Mouse (Mus musculus): ENCODE measurements at regions not wholly inside any gene's neighbourhood (a gene's known extent, or its start where the extent isn't known, plus 50 kb on each side); places are given as distances from the start of the nearest gene placed in this dataset.

DNA sequence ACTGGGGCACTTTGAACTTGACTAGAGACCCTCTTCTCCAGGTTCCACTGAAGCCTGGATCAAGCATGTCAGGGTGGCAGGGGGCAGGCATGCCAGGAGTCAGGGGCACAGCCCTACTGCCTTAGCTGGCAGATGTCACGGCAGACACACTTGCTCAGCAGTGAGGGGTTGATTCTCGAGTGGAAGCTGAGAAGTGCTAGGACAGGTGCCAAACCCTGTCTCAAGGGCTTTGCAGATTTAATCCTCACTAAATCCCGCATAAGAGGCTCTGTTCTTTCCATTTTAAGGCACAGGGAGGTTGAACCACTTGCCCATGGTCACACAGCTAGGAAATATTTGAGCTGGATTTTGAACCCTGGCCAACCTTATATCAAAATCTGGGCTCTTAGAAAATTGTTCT, 223.5 kb upstream of the Mvb12b start:
- no peaks in the 10 kb centered on the region for H3K27me3 ChIP-seq (ENCODE audit: control insufficient read depth, insufficient read depth, low read length, poor library complexity, severe bottlenecking)
- no peak for DNase-seq (ENCODE audit: low read depth, low spot score)
- no peaks in the 10 kb centered on the region for H3K36me3 ChIP-seq (ENCODE audit: control insufficient read depth, insufficient read depth, low read length, poor library complexity, severe bottlenecking)

GRCm38 (mm10) chr2:34110582-34110981, 222.8 kb upstream of the Mvb12b start:
- H3K27me3 ChIP-seq (ENCODE audit: control insufficient read depth, insufficient read depth, low read length, poor library complexity, severe bottlenecking) = no peaks in the 10 kb centered on the region
- no peaks in the 10 kb centered on the region for H3K36me3 ChIP-seq (ENCODE audit: control insufficient read depth, insufficient read depth, low read length, poor library complexity, severe bottlenecking)
- no peak for DNase-seq (ENCODE audit: low read depth, low spot score)

DNA sequence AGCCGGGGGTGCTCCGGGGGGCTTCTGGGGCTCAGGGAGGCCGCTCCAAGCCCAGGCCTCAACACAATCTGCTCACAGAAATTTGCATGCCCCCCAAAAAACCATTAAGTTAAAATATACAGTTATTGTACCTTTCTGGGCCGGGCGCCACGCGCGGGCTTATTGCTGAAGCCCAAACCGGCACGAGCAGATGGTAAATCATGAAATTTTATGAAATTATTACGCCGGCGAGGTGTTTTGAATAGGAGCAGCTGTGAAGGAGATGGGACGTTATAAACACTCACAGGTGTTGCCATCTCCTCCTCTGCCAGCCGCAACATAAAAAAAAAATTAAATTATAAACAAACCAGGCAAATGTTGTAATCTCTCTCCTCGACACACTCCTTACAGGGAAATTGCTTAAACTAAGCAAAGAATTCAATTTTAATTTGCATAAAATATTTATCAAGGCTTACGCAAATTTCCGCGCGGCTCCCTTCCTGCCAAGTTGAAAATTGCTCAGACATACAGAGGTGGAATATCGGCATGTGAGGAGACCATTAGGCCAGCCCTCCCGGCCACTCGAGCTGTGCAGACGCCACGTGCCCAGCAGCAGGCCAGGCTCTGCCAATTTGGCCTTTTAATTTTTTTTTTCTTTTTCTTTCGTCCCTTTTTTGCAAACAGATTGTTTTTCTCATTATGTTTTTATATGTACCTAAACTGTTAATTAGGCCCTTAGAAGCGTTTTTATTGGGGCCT, 220.0 kb upstream of the Mvb12b start:
- DNase-seq (ENCODE audit: low read depth, low spot score) = no peak
- H3K36me3 ChIP-seq (ENCODE audit: control insufficient read depth, insufficient read depth, low read length, poor library complexity, severe bottlenecking) = no peaks in the 10 kb centered on the region

GRCm38 (mm10) chr2:34106837-34107565, 219.3 kb upstream of the Mvb12b start:
- no peaks in the 10 kb centered on the region for H3K36me3 ChIP-seq (ENCODE audit: control insufficient read depth, insufficient read depth, low read length, poor library complexity, severe bottlenecking)
- H3K27me3 ChIP-seq (ENCODE audit: control insufficient read depth, insufficient read depth, low read length, poor library complexity, severe bottlenecking) = no peaks in the 10 kb centered on the region
- DNase-seq (ENCODE audit: low read depth, low spot score) = no peak

More for the DNA sequence above, 220.0 kb upstream of the Mvb12b start:
- no peaks in the 10 kb centered on the region for H3K27me3 ChIP-seq (ENCODE audit: control insufficient read depth, insufficient read depth, low read length, poor library complexity, severe bottlenecking)

DNA sequence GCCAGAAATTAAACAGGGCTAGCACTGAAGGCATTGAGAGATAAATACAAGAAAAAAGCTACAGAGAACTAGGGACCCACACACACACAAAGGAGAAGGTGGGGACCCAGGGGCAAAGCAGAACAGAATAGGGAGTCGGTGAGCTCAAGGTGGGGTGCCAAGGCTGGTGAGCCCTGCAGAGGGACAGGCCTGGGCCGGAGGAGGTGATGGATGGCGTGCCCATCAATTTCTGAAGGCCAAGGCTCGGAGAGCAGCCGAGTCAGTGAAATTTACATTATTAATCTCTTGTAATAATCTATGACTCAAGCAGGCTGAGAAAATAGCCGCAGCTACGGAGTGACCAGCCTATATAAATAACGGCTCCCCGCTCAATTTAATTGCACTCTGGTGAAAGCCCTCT, 218.5 kb upstream of the Mvb12b start:
- DNase-seq (ENCODE audit: low read depth, low spot score) = no peak
- Histone ChIP-seq H3K36me3 (ENCODE audit: control insufficient read depth, insufficient read depth, low read length, poor library complexity, severe bottlenecking) (no peaks in the 10 kb centered on the region), H3K27me3 (ENCODE audit: control insufficient read depth, insufficient read depth, low read length, poor library complexity, severe bottlenecking) (no peaks in the 10 kb centered on the region)

- no peaks in the 10 kb centered on the region for H3K36me3 ChIP-seq (ENCODE audit: control insufficient read depth, insufficient read depth, low read length, poor library complexity, severe bottlenecking)
- DNase-seq (ENCODE audit: low read depth, low spot score) = no peak
- no peaks in the 10 kb centered on the region for H3K27me3 ChIP-seq (ENCODE audit: control insufficient read depth, insufficient read depth, low read length, poor library complexity, severe bottlenecking)
Measured at GRCm38 (mm10) chr2:34105271-34106051, 217.7 kb upstream of the Mvb12b start.

- Histone ChIP-seq H3K27me3 (ENCODE audit: control insufficient read depth, insufficient read depth, low read length, poor library complexity, severe bottlenecking) (no peaks in the 10 kb centered on the region), H3K36me3 (ENCODE audit: control insufficient read depth, insufficient read depth, low read length, poor library complexity, severe bottlenecking) (no peaks in the 10 kb centered on the region)
- no peak for DNase-seq (ENCODE audit: low read depth, low spot score)
Measured at GRCm38 (mm10) chr2:34098004-34098547, 210.3 kb upstream of the Mvb12b start.

- no peaks in the 10 kb centered on the region for H3K36me3 ChIP-seq (ENCODE audit: control insufficient read depth, insufficient read depth, low read length, poor library complexity, severe bottlenecking)
- no peaks in the 10 kb centered on the region for H3K27me3 ChIP-seq (ENCODE audit: control insufficient read depth, insufficient read depth, low read length, poor library complexity, severe bottlenecking)
- no peak for DNase-seq (ENCODE audit: low read depth, low spot score)
Measured at GRCm38 (mm10) chr2:34096561-34096960, 208.8 kb upstream of the Mvb12b start.

GRCm38 (mm10) chr2:34088832-34089231, 201.1 kb upstream of the Mvb12b start:
- H3K27me3 ChIP-seq (ENCODE audit: control insufficient read depth, insufficient read depth, low read length, poor library complexity, severe bottlenecking) = no peaks in the 10 kb centered on the region
- no peak for DNase-seq (ENCODE audit: low read depth, low spot score)
- H3K36me3 ChIP-seq (ENCODE audit: control insufficient read depth, insufficient read depth, low read length, poor library complexity, severe bottlenecking) = no peaks in the 10 kb centered on the region

DNA sequence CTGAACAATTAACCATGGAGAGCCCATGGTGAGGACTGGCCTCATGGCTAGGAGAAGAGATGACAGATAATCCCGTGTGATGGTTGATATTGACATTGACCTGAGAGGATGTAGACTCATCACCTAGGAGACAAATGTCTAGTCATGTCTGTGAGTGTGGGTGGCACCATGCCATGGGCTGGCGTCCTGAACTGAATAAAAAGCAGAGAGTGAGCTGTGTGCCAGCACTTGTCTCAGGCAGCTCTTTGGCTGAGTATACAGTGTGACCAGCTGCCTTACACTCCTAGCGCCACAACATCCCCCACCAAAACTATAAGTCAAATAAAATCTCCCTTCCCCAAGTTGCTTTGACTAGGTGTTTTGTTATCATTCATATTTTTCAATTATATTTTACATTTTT, 198.4 kb upstream of the Mvb12b start:
- Histone ChIP-seq H3K36me3 (ENCODE audit: control insufficient read depth, insufficient read depth, low read length, poor library complexity, severe bottlenecking) (no peaks in the 10 kb centered on the region), H3K27me3 (ENCODE audit: control insufficient read depth, insufficient read depth, low read length, poor library complexity, severe bottlenecking) (no peaks in the 10 kb centered on the region)
- no peak for DNase-seq (ENCODE audit: low read depth, low spot score)

DNA sequence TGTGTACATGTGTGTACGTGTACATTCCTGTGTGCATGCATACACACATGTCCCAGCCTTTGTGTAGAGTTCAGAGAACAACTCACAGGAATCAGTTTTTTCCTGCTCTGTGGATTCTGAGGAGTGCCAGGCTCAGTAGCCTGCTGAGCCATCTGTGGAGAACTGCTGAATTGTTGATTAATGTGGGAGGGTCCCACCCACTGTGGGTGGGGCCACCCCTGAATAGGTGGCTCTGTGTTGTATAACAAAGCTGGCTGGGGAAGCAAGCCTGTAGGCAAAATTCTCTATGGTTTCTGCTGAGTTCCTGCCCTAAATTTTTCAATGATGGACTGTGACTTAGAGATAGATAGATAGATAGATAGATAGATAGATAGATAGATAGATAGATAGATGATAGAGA, 196.8 kb upstream of the Mvb12b start:
- no peaks in the 10 kb centered on the region for H3K27me3 ChIP-seq (ENCODE audit: control insufficient read depth, insufficient read depth, low read length, poor library complexity, severe bottlenecking)

GRCm38 (mm10) chr2:34082486-34082885, 194.7 kb upstream of the Mvb12b start:
- no peaks in the 10 kb centered on the region for H3K36me3 ChIP-seq (ENCODE audit: control insufficient read depth, insufficient read depth, low read length, poor library complexity, severe bottlenecking)
- no peaks in the 10 kb centered on the region for H3K27me3 ChIP-seq (ENCODE audit: control insufficient read depth, insufficient read depth, low read length, poor library complexity, severe bottlenecking)
- DNase-seq (ENCODE audit: low read depth, low spot score) = no peak

More for the DNA sequence above, 196.8 kb upstream of the Mvb12b start:
- H3K36me3 ChIP-seq (ENCODE audit: control insufficient read depth, insufficient read depth, low read length, poor library complexity, severe bottlenecking) = no peaks in the 10 kb centered on the region
- no peak for DNase-seq (ENCODE audit: low read depth, low spot score)

DNA sequence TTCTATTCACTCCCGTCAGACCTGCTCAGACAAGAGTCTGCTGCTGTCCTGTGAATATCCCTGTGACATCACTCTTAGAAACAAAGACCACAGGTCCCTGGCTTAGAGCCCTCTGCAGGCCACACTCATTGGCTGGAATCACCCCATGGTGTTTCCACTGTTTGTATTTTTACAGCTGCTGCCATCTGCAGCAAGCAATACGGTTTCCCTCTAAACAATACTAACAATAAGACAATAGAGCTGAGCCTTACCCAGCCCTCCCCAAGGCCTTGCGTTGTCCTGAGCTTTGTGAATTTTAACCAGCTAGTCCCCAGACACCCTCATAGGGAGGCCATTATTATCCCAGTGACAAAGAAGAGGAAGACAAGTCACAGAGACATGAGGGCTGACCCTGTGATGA, 192.4 kb upstream of the Mvb12b start:
- Histone ChIP-seq H3K36me3 (ENCODE audit: control insufficient read depth, insufficient read depth, low read length, poor library complexity, severe bottlenecking) (no peaks in the 10 kb centered on the region), H3K27me3 (ENCODE audit: control insufficient read depth, insufficient read depth, low read length, poor library complexity, severe bottlenecking) (no peaks in the 10 kb centered on the region)
- no peak for DNase-seq (ENCODE audit: low read depth, low spot score)

- DNase-seq (ENCODE audit: low read depth, low spot score) = no peak
- Histone ChIP-seq H3K36me3 (ENCODE audit: control insufficient read depth, insufficient read depth, low read length, poor library complexity, severe bottlenecking) (no peaks in the 10 kb centered on the region), H3K27me3 (ENCODE audit: control insufficient read depth, insufficient read depth, low read length, poor library complexity, severe bottlenecking) (no peaks in the 10 kb centered on the region)
Measured at GRCm38 (mm10) chr2:34079282-34079681, 191.5 kb upstream of the Mvb12b start.

DNA sequence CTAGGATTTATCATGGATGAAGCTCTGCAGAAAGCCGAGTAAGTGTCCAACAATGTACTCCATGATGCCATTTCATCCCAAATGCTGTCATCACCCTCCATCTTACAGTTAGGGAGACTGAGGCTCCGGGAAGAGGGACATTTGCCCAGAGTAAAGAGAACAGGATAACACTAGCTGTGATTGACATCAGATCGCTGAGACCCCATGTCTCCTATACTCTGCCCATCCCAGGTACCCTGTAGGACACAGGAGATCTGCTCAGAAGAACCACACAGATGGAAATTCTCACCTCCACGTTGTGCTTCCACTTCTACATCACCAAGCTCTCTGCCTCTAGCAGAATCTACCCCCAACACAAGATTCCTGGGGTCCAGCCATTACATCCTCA, 191.1 kb upstream of the Mvb12b start:
- Histone ChIP-seq H3K36me3 (ENCODE audit: control insufficient read depth, insufficient read depth, low read length, poor library complexity, severe bottlenecking) (no peaks in the 10 kb centered on the region), H3K27me3 (ENCODE audit: control insufficient read depth, insufficient read depth, low read length, poor library complexity, severe bottlenecking) (no peaks in the 10 kb centered on the region)

More for the DNA sequence above, 191.1 kb upstream of the Mvb12b start:
- no peak for DNase-seq (ENCODE audit: low read depth, low spot score)

All from splenic B cell, adult 2 months (primary cell).